Mouse (Mus musculus) gastrocnemius, postnatal 10 days (tissue): Measurements from ENCODE around the gene Ttll3. TPM values are rescaled to one million over a fixed set of nuclear protein-coding genes. Genes with fewer than 3 reads are reported as not detected.
A peak's percentile ranks its signal among the peaks of the same experiment; 100 is the strongest.

Experiments used
- DNase-seq: peaks from one replicate; pipeline ENCODE4 v3.0.0; 2021; ENCODE audit warnings: mixed read lengths
- long read RNA-seq, 2 experiments: library from polyadenylated mRNA; stranded (forward); transcript quantifications; one replicate each; pipeline ENCODE4 v2.0.0; 2021
- total RNA-seq, 2 experiments: library from RNA; stranded (reverse); gene quantifications; 2 replicates each; pipeline ENCODE4 v1.2.3; 2021

Ttll3 gene
- total RNA-seq: 1 to 10 TPM; 1.1 to 2.2 TPM
- long read RNA-seq, experiment 1: 0 reads
- long read RNA-seq, experiment 2: 0 reads

DNA sequence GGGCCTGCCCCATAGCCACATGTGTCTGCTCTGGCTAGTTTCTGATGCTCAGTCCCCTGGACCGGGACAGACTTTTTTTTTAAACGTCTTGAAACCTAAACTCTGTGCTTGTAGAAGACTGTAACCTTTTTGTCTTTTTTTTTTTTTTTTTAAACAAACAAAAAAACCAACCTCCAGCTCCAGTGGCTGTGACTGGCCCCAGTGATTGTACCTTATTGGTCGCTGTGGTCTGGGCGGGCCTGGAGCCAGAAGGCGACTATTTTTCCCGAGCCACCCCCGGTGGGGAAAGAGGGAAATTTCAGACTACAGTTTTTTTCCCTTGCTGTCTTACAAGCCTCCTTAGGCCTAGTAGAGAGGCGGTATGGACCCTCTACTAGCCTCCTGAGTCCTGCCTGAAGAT is at the start of gene Ttll3:
Gene Ttll3 (plus strand): TSS at position 301 of the 400 bp plus-strand sequence.
- no peak for DNase-seq

GRCm38 (mm10) chr6:113341574-113341973 is 47.5 kb upstream of the Ttll3 start:
- no peak for DNase-seq

DNA sequence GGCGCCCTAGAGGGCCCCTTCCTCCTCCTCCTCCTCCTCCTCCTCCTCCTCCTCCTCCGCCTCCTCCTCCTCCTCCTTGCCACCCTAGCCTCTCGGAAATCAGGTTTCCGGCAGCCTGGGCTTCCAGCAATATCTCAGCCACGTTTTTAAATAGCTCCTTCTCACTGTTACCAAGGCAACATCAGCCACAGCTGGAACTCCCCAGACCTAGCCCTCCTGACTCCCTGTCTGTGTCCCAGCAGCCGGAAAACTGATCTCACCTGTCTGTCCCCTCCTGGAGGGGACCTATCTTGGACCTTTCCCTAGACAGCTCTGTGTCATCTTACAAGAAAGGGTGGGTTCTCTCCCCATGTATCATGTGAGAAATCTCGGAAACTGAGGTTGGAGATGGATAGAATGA is 46.8 kb upstream of the Ttll3 start:
- no peak for DNase-seq

- DNase-seq: peak; percentile 82
Measured at GRCm38 (mm10) chr6:113343177-113344092, 45.6 kb upstream of the Ttll3 start, which contains the start of gene Camk1. Gene Camk1, minus strand, starts transcription at chr6:113343984.

DNA sequence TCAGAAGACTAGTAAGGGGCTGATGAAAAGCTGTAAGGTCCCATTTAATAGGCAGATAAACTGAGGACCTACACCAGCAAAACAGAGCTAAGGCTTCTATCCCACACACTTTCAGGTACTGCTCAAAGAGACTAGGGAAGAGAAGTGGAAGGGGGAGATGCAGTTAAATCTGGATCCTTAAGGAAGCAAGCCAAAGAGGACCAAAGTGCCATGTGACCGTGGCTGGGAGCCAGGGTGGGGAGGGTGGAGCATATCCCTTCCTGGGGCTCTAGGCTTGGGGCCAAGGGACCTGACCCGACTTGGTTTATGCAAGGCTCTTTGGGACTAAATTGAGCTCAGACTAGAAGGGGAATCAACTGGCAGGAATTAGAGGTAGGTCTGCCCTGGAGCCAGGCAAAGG is 44.7 kb upstream of the Ttll3 start:
- peak; percentile 61 for DNase-seq

GRCm38 (mm10) chr6:113346897-113347296 is 42.2 kb upstream of the Ttll3 start:
- no peak for DNase-seq

- DNase-seq: no peak
Measured at GRCm38 (mm10) chr6:113350538-113350937, 38.5 kb upstream of the Ttll3 start.

- no peak for DNase-seq
Measured at GRCm38 (mm10) chr6:113351161-113351560, 37.9 kb upstream of the Ttll3 start.

DNA sequence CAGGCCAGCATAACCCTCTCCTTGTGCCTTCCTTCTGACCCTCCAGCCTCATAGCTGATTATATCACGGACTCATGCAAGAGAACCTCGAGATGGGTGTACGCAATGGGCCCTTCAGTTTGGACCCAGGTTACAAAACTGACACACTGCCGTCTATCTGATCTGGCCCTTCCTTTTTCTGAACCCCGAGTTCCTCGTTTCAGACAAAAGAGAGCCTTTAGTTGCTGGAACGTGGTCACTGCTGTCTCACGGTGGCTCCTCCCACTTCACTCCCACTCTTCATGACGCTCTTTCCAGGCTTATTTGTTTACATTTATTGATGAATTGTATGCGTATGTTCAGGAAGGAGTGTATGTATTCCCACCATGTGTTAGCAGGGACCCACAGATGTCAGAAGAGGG is 37.4 kb upstream of the Ttll3 start:
- no peak for DNase-seq

GRCm38 (mm10) chr6:113352820-113353219 is 36.2 kb upstream of the Ttll3 start:
- no peak for DNase-seq

DNA sequence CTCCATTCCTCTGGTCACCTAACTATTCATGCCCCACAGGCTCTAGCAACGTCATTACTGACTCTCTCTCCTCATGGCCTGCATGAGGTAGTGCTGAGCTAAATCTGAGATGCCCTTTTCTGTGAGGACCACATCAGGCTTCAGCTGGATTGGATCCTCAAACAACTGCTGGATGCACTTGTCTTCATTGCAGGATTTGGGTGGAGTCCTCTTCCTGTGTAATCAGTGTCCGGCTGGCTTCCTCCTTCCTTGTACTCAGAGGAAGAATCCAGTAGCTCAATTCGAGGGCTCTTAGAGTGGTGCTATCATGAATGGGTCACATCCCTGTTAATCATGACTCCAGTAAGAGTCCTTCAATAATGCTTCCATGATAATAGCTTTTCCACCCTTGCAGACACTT is 35.4 kb upstream of the Ttll3 start:
- DNase-seq: no peak

DNA sequence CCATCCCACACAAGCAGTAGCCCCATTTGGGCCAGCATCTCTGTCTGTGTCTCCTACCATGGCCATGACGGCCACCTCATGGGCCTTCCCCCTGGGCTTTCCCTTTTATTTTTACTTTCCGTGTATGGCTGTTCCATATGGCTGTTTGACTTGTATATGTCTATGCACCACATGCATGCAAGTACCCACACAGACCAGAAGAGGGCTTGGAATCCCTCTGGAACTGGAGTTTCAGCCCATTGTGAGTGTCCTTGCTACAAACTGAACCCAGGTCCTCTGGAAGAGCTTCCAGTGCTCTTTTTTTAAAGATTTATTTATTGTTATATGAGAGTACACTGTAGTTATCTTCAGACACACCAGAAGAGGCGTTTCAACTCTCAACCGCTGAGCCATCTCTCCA is 27.6 kb upstream of the Ttll3 start:
- DNase-seq: no peak

DNA sequence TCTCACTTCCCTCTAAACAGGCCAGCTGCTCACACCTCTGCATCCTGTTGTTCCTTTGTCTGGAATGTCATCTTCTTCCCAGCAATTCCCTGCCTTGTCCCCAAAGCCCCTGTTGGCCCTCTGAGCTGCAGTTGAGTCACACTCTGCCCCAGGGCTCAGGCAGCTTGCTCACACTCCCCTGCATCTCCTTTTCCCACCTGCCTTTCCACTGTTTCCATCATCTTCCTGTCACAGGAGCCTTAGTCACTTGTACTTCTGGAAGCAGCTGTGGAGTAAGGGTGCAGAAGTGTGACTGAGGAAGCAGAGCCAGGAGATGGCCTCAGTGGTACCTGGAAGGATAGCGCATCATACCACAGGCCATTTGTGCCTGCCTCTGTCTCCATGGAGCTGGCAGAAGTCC is 26.8 kb upstream of the Ttll3 start:
- no peak for DNase-seq

DNA sequence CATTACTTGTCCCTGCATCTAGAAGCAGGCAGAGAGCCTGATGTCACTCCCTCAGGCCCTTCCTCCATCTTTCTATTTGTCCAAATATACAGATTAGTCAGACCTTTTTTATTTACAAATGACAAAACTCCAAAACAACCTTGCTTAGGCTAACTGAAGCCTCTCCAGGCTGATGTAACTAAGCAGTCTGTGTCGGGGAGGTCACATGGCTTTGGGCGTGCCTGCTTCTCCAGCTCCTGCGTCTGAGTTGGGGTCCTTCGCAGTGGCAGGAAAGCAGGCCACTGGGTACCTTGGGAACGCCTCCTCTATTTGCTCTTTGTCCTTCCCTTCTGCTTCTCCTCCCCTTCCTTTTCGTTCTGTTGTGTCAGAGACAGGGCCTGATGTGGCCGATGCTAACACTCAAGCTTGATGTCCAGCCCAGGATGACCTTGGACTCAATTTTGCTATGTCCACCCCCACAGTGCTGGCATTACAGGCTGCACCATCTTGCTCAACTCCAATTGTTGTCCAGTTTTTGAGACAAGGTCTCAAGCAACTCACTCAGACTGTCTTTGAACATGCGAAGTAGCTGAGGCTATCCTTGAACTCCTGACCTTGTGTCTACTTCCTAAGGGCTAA is 24.4 kb upstream of the Ttll3 start:
- DNase-seq: no peak

- DNase-seq: no peak
Measured at GRCm38 (mm10) chr6:113366639-113367038, 22.4 kb upstream of the Ttll3 start.

DNA sequence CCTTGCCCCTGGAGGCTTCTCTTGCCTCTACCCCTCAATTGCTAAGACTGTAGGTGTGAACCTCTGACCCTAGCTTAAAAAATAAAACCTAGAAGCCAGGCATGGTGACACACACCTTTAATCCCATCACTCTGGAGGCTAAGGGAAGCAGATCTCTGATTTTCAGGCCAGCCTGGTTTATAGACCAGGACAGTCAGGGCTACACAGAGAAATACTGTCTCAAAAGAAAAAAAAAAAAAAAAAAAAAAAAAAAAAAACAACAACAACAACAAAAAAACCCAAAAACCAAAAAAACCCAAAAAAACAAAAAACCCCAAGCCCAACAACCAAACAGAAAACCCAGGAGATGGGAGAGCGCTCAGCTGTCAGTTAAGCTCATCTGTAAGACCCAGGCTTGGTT is 21.5 kb upstream of the Ttll3 start:
- no peak for DNase-seq

DNA sequence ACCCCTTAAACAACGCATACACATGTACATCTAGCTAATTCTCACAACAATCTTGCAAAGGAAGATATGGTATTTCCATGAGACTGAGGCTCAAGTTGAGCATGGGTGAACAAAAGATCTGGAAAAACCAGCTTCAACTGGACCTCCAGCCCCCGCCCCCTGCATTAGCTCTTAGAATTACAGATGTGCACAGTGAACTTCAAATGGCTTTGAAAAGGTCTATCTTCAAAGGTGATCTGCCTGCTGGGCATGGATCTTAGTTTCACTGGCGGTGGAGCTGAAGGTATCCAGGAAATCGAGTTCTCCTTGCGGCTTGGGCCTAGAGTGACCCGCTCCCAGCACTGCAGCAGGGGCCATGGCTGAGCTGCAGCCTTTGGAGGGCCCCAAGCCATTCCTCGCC is 20.9 kb upstream of the Ttll3 start:
- no peak for DNase-seq

GRCm38 (mm10) chr6:113368577-113368976 is 20.5 kb upstream of the Ttll3 start:
- no peak for DNase-seq

DNA sequence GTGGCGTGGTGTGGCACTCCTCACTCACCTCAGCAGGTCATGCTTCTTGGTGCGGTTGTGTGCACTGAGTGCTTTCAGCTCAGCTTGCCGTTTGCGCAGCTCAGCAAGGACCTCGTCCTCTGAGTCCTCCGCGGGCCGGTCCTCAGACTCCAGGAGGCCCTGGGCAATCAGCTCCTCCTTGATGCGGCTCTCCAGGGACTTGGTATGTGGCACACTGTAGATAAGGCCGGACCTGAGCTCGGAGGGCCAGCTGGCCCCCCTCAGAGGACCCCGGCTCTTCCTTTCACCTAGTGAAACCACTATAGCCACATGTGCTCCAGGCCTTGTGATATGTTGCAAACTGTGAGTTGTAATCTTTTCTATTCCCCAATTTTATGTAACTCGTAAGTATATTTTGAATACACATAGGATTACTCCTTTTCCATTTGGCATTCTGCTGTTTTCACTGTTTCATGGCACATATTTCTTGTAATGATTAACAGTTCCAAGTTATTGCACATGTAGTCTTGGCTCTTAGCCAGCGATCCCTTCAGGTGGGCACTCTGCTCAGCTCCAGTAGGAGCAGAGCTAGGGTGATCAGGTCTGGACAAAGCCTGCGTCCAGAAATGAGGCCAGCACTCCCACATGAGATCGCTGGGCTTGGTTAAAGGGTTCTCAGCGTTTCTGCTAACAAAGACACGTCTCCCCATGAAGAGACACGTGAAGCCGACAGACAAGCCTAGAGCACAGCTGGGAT is 18.7 kb upstream of the Ttll3 start:
- DNase-seq: no peak

DNA sequence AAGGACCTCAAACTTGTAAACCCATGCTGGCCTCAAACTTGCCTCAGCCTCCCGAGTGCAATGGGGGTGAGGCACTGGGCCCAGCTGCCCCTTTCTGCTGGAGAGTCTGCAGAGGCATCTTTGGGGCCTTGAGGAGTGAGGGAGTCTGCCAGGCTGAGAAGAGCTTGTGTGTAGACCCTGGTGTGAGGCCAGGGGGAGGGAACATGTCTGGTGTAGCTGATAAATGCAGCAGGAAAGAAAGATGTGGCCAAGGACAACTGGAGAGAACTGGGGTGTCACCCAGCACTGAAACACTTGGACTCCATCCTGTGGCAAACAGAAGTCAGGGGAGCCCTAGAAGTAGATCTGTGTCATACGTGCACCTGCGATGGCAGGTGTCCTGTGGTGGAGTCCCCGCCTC is 15.6 kb upstream of the Ttll3 start:
- DNase-seq: no peak

DNA sequence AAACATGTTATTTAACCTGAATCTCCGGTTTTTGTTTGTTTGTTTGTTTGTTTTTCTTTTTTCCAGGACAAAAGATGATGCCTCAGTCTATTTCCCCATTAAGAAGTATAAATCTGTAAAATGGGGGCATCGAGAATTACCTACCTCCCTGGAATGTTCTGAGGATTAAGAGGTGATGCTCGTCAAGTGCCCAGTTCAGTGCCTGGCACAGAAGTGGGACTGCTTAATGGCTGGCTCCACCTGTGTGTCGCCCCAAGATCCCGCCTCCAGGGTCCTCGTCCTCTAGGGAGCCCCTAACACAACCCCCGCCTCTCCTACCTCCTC is 11.9 kb upstream of the Ttll3 start:
- DNase-seq: no peak

DNA sequence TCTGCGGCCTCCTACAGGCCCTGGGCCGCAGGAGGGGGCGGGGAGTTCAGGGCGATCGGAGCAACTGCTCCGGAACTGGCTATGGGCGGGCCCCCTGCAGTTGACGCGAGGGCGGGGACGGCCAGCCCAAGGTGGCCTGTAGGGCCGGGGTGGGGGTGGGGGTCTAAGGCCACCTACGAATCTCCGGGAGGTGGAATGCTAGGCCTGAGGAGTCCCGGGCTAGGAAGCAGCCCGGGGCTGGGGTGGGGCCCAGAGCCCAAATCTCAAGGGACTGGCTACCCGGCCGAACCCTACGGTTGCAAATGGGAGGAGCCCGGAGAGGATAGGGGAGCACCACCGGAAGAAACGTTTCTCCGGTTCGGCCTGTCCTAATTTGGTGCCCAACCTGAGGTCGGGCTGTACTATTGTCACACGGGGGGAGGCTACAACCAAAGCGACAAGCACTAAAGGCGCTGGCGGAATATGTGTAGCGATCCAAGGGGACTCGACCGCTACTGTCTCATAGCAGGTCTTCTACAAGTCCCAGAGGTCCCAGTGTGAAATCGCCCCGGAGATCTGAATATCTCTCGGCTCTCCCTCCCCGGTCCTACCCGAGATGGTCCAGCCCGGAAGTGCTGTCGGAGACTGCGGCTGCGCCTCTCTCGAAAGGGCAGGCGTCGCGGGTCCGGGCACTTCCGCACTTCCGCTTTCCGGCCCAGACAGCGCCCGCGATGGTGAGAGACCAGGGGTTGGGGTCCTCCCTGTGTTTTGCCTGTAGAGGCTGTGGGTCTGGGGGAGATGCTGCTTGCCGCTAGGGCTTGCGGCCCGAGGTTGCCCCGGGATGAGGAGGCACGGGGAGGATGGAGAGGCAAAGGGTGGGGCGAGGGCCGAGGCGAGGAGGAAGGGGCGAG is 11.3 kb upstream of the Ttll3 start, which contains the start of the genes Tada3 and Arpc4:
Gene Tada3 (minus strand): TSS at position 388 of the 890 bp plus-strand sequence.
Gene Arpc4 (plus strand): TSS at position 620 of the 890 bp plus-strand sequence.
- DNase-seq: peak; percentile 89
